Mouse (Mus musculus): ENCODE measurements around the gene Zfp296.

Zfp296 gene

GRCm38 (mm10) chr7:19609641-19610332 is 32.7 kb downstream of the Zfp296 start:
- no peak for DNase-seq

GRCm38 (mm10) chr7:19610969-19611368 is 33.9 kb downstream of the Zfp296 start:
- no peak for DNase-seq

GRCm38 (mm10) chr7:19615036-19615577 is 38.0 kb downstream of the Zfp296 start:
- no peak for DNase-seq

- peak; percentile 69 for DNase-seq
Measured at GRCm38 (mm10) chr7:19619004-19619801, 42.1 kb downstream of the Zfp296 start.

- no peak for DNase-seq
Measured at GRCm38 (mm10) chr7:19620811-19621210, 43.7 kb downstream of the Zfp296 start.

- no peak for DNase-seq
Measured at GRCm38 (mm10) chr7:19622241-19622640, 45.2 kb downstream of the Zfp296 start.

- no peak for DNase-seq
Measured at GRCm38 (mm10) chr7:19623433-19623832, 46.3 kb downstream of the Zfp296 start.

GRCm38 (mm10) chr7:19627721-19628120 is 50.6 kb downstream of the Zfp296 start:
- no peak for DNase-seq

GRCm38 (mm10) chr7:19628192-19628535 is 51.1 kb downstream of the Zfp296 start:
- no peak for DNase-seq

GRCm38 (mm10) chr7:19628536-19629360 is 51.7 kb downstream of the Zfp296 start:
- peak; percentile 94 for DNase-seq

GRCm38 (mm10) chr7:19629361-19629734 is 52.3 kb downstream of the Zfp296 start, which contains the start of gene Relb:
Gene Relb (minus strand): TSS chr7:19629438.
- peak; percentile 89 for DNase-seq

Measured in liver (tissue).